Mouse (Mus musculus): ENCODE data around the gene Atxn7l2.

GRCm38 (mm10) chr3:108202506-108202905 lies 8.2 kb downstream of the Atxn7l2 start:
- no peak for TF ChIP-seq HCFC1 (IDR thresholded peaks at IDR 0.05; ENCODE audit: low read depth, low read length)
- no peak for TF ChIP-seq POLR2A (IDR thresholded peaks at IDR 0.05; ENCODE audit: low read depth, low read length)
- no peak for TF ChIP-seq ETS1 (conservative IDR thresholded peaks at IDR 0.05; ENCODE audit: low read depth, low read length)
- TF ChIP-seq MAZ (IDR thresholded peaks at IDR 0.05; ENCODE audit: low read depth, low read length), result no peak
- TF ChIP-seq CTCF (conservative IDR thresholded peaks at IDR 0.05 in 1 of 2, IDR thresholded peaks at IDR 0.05 in 1 of 2; ENCODE audit: low read depth in 2 of 2, low read length in 2 of 2), result no peak
- no peak for TF ChIP-seq JUN (IDR thresholded peaks at IDR 0.05; ENCODE audit: insufficient read depth, low read depth, low read length)
- TF ChIP-seq BHLHE40 (IDR thresholded peaks at IDR 0.05; ENCODE audit: low read depth, low read length), result no peak
- TF ChIP-seq TCF12 (IDR thresholded peaks at IDR 0.05; ENCODE audit: low read depth, low read length), result no peak
- no peak for TF ChIP-seq JUND (conservative IDR thresholded peaks at IDR 0.05; ENCODE audit: low read depth, low read length)
- TF ChIP-seq E2F4 (IDR thresholded peaks at IDR 0.05; ENCODE audit: insufficient replicate concordance, low read depth, low read length), result no peak
- no peak for TF ChIP-seq USF1 (IDR thresholded peaks at IDR 0.05; ENCODE audit: low read depth, low read length)
- TF ChIP-seq ZC3H11A (IDR thresholded peaks at IDR 0.05; ENCODE audit: low read depth, low read length), result no peak

Measured in CH12.LX (cell line).